Mouse (Mus musculus) erythroid progenitor cell, adult 5-6 weeks (primary cell): Measurements from ENCODE around the gene Mgst2. TPM values are rescaled to one million over a fixed set of nuclear protein-coding genes. Genes with fewer than 3 reads are reported as not detected.

Source experiments
- ATAC-seq: replicated peaks from 2 replicates; pipeline ENCODE4 v1.8.0; 2016; ENCODE audit warnings: moderate number of reproducible peaks, mild to moderate bottlenecking, moderate TSS enrichment, inconsistent platforms; ENCODE audit not compliant: poor library complexity, low FRiP score, severe bottlenecking
- total RNA-seq, 2 experiments: library from RNA; stranded (forward) in 1 of 2; stranded (reverse) in 1 of 2; fragments of 150-400 nt in 1 of 2; fragments of 186-747, 209-891 nt in 1 of 2; gene quantifications; 2 replicates each; pipeline versions ENCODE4 v1.2.3 to v1.2.4; 2015 to 2017; ENCODE audit warnings: low replicate concordance in 2 of 2

Gene Mgst2
- total RNA-seq, 2 experiments from 2014 or later = 14.5 to 19.3 TPM

- ATAC-seq = no peak; the same call in 1 of the 2 replicates
These were observed 69.2 kb downstream of the Mgst2 start for GRCm38 (mm10) chr3:51729109-51729918.

- ATAC-seq = no peak
These were observed 70.5 kb downstream of the Mgst2 start for GRCm38 (mm10) chr3:51730662-51731061.

- ATAC-seq = no peak
These were observed 71.9 kb downstream of the Mgst2 start for GRCm38 (mm10) chr3:51731949-51732636.

Other genes with a start within 250 kb of the Mgst2 start
- gene Naa15, start 245.2 kb upstream of the Mgst2 start, total RNA-seq (2015; ENCODE audit: low replicate concordance) = 47.8 and 48.7 TPM in 2 replicates
- 64.4 and 73.0 TPM in 2 replicates for gene Naa15, start 245.2 kb upstream of the Mgst2 start, total RNA-seq (2017; ENCODE audit: low replicate concordance)
- gene Rab33b, start 176.4 kb upstream of the Mgst2 start, total RNA-seq (2015; ENCODE audit: low replicate concordance) = 2.5 and 5.4 TPM in 2 replicates
- 2.2 and 2.9 TPM in 2 replicates for gene Rab33b, start 176.4 kb upstream of the Mgst2 start, total RNA-seq (2017; ENCODE audit: low replicate concordance)
- gene Setd7, start 99.5 kb upstream of the Mgst2 start, total RNA-seq (2015; ENCODE audit: low replicate concordance) = 5.9 and 9.4 TPM in 2 replicates
- 1.6 and 3.3 TPM in 2 replicates for gene Setd7, start 99.5 kb upstream of the Mgst2 start, total RNA-seq (2017; ENCODE audit: low replicate concordance)